Comparison of ENCODE assay signal across 20 mouse cellular contexts in genomic region chr5:7448001-7448400, GRCm38 (mm10).
DNase-seq lines count a peak whose midpoint lies in the region; ATAC-seq and TF ChIP-seq lines count a peak whose summit lies in the region.
"Had no signal": no experiment of that assay in that cellular context is flagged by ENCODE, and none has a peak within 500 bp of the region (broad histone marks: within the 10 kb centered on the region; RNA-seq: fewer than 3 reads in every experiment).

No protein-coding gene starts in this region.

- DNase-seq in cerebellum, postnatal 14 days, result peak; percentile 45 to 66
- DNase-seq in cerebellum, adult 11 months, result no peak
- peak; percentile 17 for DNase-seq in left cerebral cortex, postnatal 4 days
- no peak for DNase-seq in left cerebral cortex, postnatal 14 days (ENCODE audit: low spot score in 2 of 2)
- DNase-seq in MN1 (ENCODE audit: low spot score), result peak; percentile 8
- DNase-seq in brain, embryonic 14.5 days (ENCODE audit: low read depth), result peak; percentile 7
- DNase-seq in natural killer cell, adult 2 months (ENCODE audit: low spot score in 2 of 2), result no peak
- DNase-seq: adrenal gland, adult 2 months; adrenal gland, postnatal 25 days; cerebellum, adult 11-12 months; embryo, embryonic 11 days; gastrocnemius, postnatal 36 days; heart, adult 11 months; heart, postnatal 4 days had no signal

- no peak for ATAC-seq in activated CD4-positive, CD25-positive, alpha-beta regulatory T cell, adult 4 months
- ATAC-seq: forebrain, embryonic 14.5 days; hindbrain, embryonic 16.5 days; inflammation-experienced regulatory T-cells, adult 6 months; intestine, postnatal 0 days; Patski had no signal

- TF ChIP-seq CTCF in brain, embryonic 14.5 days (IDR thresholded peaks at IDR 0.05; ENCODE audit: borderline replicate concordance, extremely low read depth, insufficient read depth, insufficient read length), result no peak

- TF ChIP-seq POLR2A in brain, embryonic 14.5 days (IDR thresholded peaks at IDR 0.05; ENCODE audit: borderline replicate concordance, extremely low read depth, insufficient read depth, insufficient read length, poor library complexity, severe bottlenecking), result no peak

- intact Hi-C loops in left cerebral cortex, postnatal 4 days (cut with DNase I), result no loop called here
- intact Hi-C loops in left cerebral cortex, postnatal 14 days (cut with DNase I), result no loop called here

Comparison
In these comparisons a context has a peak if more than half of its experiments do, and no peak if none do; other contexts are left out.
1. DNase-seq: peak in cerebellum, postnatal 14 days (2 of 2), left cerebral cortex, postnatal 4 days (single experiment), MN1 (single experiment) and brain, embryonic 14.5 days (single experiment); none in cerebellum, adult 11 months (single experiment), left cerebral cortex, postnatal 14 days (0 of 2) and natural killer cell, adult 2 months (0 of 2).